Mouse (Mus musculus) midbrain, embryonic 16.5 days (tissue): Measurements from ENCODE around the gene Pak6. TPM values are rescaled to one million over a fixed set of nuclear protein-coding genes. Genes with fewer than 3 reads are reported as not detected.

Experiments
- ATAC-seq: fragments of 200-750 bp; cut with Nextera tagmentation; 2 replicates; pipeline ENCODE4 v1.8.0; 2017; ENCODE audit warnings: moderate TSS enrichment
- H3K27ac ChIP-seq: fragments of 300-500 bp; sonication (generic); 2 replicates; pipeline ENCODE4 v1.5.1; 2014; ENCODE audit warnings: mild to moderate bottlenecking, low read length, mixed read lengths
- H3K27me3 ChIP-seq: fragments of 300-500 bp; sonication (generic); 2 replicates; pipeline ENCODE4 v1.6.1; 2014; ENCODE audit warnings: low read depth, low read length, mixed read lengths; ENCODE audit not compliant: control insufficient read depth, insufficient read depth
- H3K36me3 ChIP-seq: fragments of 300-500 bp; sonication (generic); 2 replicates; pipeline ENCODE4 v1.6.1; 2014; ENCODE audit warnings: mild to moderate bottlenecking, low read length, moderate library complexity, mixed read lengths; ENCODE audit not compliant: control insufficient read depth, insufficient read depth
- H3K4me1 ChIP-seq: fragments of 300-500 bp; sonication (generic); 2 replicates; pipeline ENCODE4 v1.6.1; 2014; ENCODE audit warnings: mild to moderate bottlenecking, low read length, mixed read lengths; ENCODE audit not compliant: control insufficient read depth, insufficient read depth
- H3K4me2 ChIP-seq: fragments of 300-500 bp; sonication (generic); 2 replicates; pipeline ENCODE4 v1.6.1; 2014; ENCODE audit warnings: mild to moderate bottlenecking, low read length, mixed read lengths
- H3K4me3 ChIP-seq: fragments of 300-500 bp; sonication (generic); 2 replicates; pipeline ENCODE4 v1.5.1; 2014; ENCODE audit warnings: low read depth, mild to moderate bottlenecking, low read length, moderate library complexity, mixed read lengths
- H3K9ac ChIP-seq: fragments of 300-500 bp; sonication (generic); 2 replicates; pipeline ENCODE4 v1.6.1; 2014; ENCODE audit warnings: low read depth, low read length, mixed read lengths
- H3K9me3 ChIP-seq: fragments of 300-500 bp; sonication (generic); replicated peaks from 2 replicates; pipeline ENCODE4 v1.6.1; 2014; ENCODE audit warnings: mild to moderate bottlenecking, low read length, mixed read lengths; ENCODE audit not compliant: control insufficient read depth, poor library complexity, severe bottlenecking
- WGBS: fragments of 180-500 bp; shearing (Covaris S2); extraction: QIAGEN DNeasy Blood & Tissue Kit; methylation state at CpG from one replicate; pipeline ENCODE4 v1.1.7; 2014; 5-methylcytosine and 5-hydroxymethylcytosine counted together
- polyA plus RNA-seq: library from polyadenylated mRNA; unstranded; fragments of >200 nt; fragmentation: Nextera tagmentation; extraction: Ambion mirVana; gene quantifications from 2 replicates; pipeline ENCODE4 v1.2.1, GENCODE M21; 2015

Pak6 gene
- polyA plus RNA-seq, 1 experiment from 2014 or later = 65.5 TPM

GRCm38 (mm10) chr2:118709655-118710221 is 46.6 kb downstream of the Pak6 start:
- WGBS = 51% methylated on average over 4 of the region's 4 CpGs
- Histone ChIP-seq H3K9me3 (no peaks in the 10 kb centered on the region), H3K36me3 (no peaks in the 10 kb centered on the region), H3K4me2 (no peak overlapping the region), H3K27ac (no peak overlapping the region), H3K4me3 (no peak overlapping the region), H3K4me1 (peaks cover 19% of the 10 kb centered on the region), H3K27me3 (peaks cover 73% of the 10 kb centered on the region), H3K9ac (no peak overlapping the region)
- ATAC-seq = no peak

- Histone ChIP-seq H3K4me1 (peaks cover 20% of the 10 kb centered on the region), H3K4me2 (peak overlapping the region; percentile 89), H3K27ac (no peak overlapping the region; the same call in 1 of the 2 replicates), H3K9ac (peak overlapping the region; percentile 59), H3K27me3 (peaks cover 60% of the 10 kb centered on the region), H3K36me3 (no peaks in the 10 kb centered on the region), H3K9me3 (no peaks in the 10 kb centered on the region), H3K4me3 (peak overlapping the region; percentile 42)
- under 1% methylated on average over 36 of the region's 36 CpGs for WGBS
- peak; percentile 73 for ATAC-seq
Measured at GRCm38 (mm10) chr2:118711038-118711494, 48.0 kb downstream of the Pak6 start.

- Histone ChIP-seq H3K9me3 (no peaks in the 10 kb centered on the region), H3K4me2 (no peak overlapping the region), H3K9ac (no peak overlapping the region), H3K27me3 (peaks cover 37% of the 10 kb centered on the region), H3K27ac (no peak overlapping the region), H3K36me3 (no peaks in the 10 kb centered on the region), H3K4me3 (no peak overlapping the region), H3K4me1 (peaks cover 18% of the 10 kb centered on the region)
- WGBS = 93% methylated on average over 6 of the region's 6 CpGs
- ATAC-seq = no peak
Measured at GRCm38 (mm10) chr2:118713631-118714030, 50.5 kb downstream of the Pak6 start.

GRCm38 (mm10) chr2:118714230-118714629 is 51.1 kb downstream of the Pak6 start:
- Histone ChIP-seq H3K4me3 (no peak overlapping the region), H3K9ac (no peak overlapping the region), H3K36me3 (no peaks in the 10 kb centered on the region), H3K4me1 (peaks cover 18% of the 10 kb centered on the region), H3K27me3 (peaks cover 32% of the 10 kb centered on the region), H3K4me2 (0 out of 2 replicates have a peak overlapping the region, but pooled peaks have one; percentile 19), H3K9me3 (no peaks in the 10 kb centered on the region), H3K27ac (peak overlapping the region; percentile 31; the same call in 1 of the 2 replicates)
- ATAC-seq = peak; percentile 69
- WGBS = 29% methylated on average over 4 of the region's 4 CpGs

- no peak overlapping the region for H3K4me2 ChIP-seq
- no peaks in the 10 kb centered on the region for H3K9me3 ChIP-seq
- H3K36me3 ChIP-seq = no peaks in the 10 kb centered on the region
- H3K4me1 ChIP-seq = peaks cover 9% of the 10 kb centered on the region
- no peak for ATAC-seq
- H3K4me3 ChIP-seq = no peak overlapping the region
- WGBS = 85% methylated on average over 5 of the region's 5 CpGs
- H3K27ac ChIP-seq = no peak overlapping the region
- no peak overlapping the region for H3K9ac ChIP-seq
- peaks cover 14% of the 10 kb centered on the region for H3K27me3 ChIP-seq
Measured at GRCm38 (mm10) chr2:118716677-118717076, 53.6 kb downstream of the Pak6 start.

- no peaks in the 10 kb centered on the region for H3K27me3 ChIP-seq
- WGBS = 84% methylated on average over 15 of the region's 15 CpGs
- no peak for ATAC-seq
- no peak overlapping the region for H3K4me2 ChIP-seq
- no peak overlapping the region for H3K4me3 ChIP-seq
- H3K9ac ChIP-seq = no peak overlapping the region
- H3K36me3 ChIP-seq = no peaks in the 10 kb centered on the region
- no peak overlapping the region for H3K27ac ChIP-seq
- H3K4me1 ChIP-seq = no peaks in the 10 kb centered on the region
- no peaks in the 10 kb centered on the region for H3K9me3 ChIP-seq
Measured at GRCm38 (mm10) chr2:118723693-118724486, 60.8 kb downstream of the Pak6 start.

- Histone ChIP-seq H3K9me3 (no peaks in the 10 kb centered on the region), H3K4me3 (no peak overlapping the region), H3K27me3 (no peaks in the 10 kb centered on the region), H3K4me1 (no peaks in the 10 kb centered on the region), H3K9ac (no peak overlapping the region), H3K36me3 (no peaks in the 10 kb centered on the region), H3K27ac (no peak overlapping the region), H3K4me2 (no peak overlapping the region)
- ATAC-seq = no peak
- 87% methylated on average over 4 of the region's 4 CpGs for WGBS
Measured at GRCm38 (mm10) chr2:118725511-118725910, 62.4 kb downstream of the Pak6 start.

GRCm38 (mm10) chr2:118726873-118727272 is 63.8 kb downstream of the Pak6 start:
- H3K4me2 ChIP-seq = no peak overlapping the region
- no peak overlapping the region for H3K4me3 ChIP-seq
- no peaks in the 10 kb centered on the region for H3K4me1 ChIP-seq
- no peaks in the 10 kb centered on the region for H3K36me3 ChIP-seq
- no peak overlapping the region for H3K27ac ChIP-seq
- WGBS = 92% methylated on average over 2 of the region's 2 CpGs
- no peak overlapping the region for H3K9ac ChIP-seq
- no peaks in the 10 kb centered on the region for H3K27me3 ChIP-seq
- ATAC-seq = no peak
- no peaks in the 10 kb centered on the region for H3K9me3 ChIP-seq

GRCm38 (mm10) chr2:118727911-118728310 is 64.8 kb downstream of the Pak6 start:
- Histone ChIP-seq H3K27me3 (0 out of 2 replicates have a peak, but pooled peaks cover 2% of the 10 kb centered on the region), H3K4me2 (no peak overlapping the region), H3K36me3 (no peaks in the 10 kb centered on the region), H3K4me3 (no peak overlapping the region), H3K4me1 (no peaks in the 10 kb centered on the region), H3K9me3 (no peaks in the 10 kb centered on the region), H3K9ac (no peak overlapping the region), H3K27ac (no peak overlapping the region)
- WGBS = 37% methylated on average over 9 of the region's 9 CpGs
- ATAC-seq = no peak
